Mouse (Mus musculus) right cerebral cortex, adult 2 months (tissue): Measurements from ENCODE around the gene Sh3d21.

Source experiments
- DNase-seq, 2 experiments: peaks; one replicate each; pipeline ENCODE4 v3.0.0; 2021 to 2022; ENCODE audit warnings: low spot score in 2 of 2

Gene Sh3d21

DNA sequence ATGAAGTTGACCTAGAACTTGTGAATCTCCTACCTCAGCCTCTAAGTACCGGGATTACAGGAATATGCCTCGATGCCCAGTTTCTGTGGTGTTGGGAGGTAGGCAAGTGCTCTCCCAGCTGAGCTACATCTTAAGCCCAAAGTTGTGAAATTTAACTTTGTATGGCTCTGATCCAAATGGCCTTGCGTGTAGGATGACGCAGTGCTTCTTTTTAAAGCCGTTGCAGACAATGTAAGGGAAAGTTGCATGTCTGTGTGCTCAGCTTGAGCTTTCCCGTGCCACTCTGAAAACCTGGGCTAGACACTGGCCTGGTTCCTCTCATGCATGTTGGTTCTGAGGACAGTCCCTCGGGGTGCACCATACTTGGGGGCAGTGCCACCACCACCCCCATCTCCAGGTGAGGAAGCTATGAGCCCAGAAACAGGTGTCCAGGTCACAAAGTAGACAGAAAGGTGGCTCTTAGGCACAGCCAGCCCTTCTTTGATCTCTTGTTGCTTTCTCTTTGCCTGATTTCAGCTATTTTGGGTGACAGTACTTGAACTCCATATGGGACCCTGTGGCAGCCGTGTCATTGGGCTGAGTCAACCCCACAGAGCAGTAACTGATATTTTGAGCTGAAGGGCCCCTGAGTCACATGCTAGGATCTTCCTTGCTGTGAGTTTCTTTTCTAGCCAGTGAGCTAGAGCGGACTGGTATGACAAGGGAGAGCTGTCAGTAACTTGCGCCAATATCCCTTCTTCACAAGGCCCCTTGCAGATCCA, 53.5 kb downstream of the Sh3d21 start:
- no peak for DNase-seq

DNA sequence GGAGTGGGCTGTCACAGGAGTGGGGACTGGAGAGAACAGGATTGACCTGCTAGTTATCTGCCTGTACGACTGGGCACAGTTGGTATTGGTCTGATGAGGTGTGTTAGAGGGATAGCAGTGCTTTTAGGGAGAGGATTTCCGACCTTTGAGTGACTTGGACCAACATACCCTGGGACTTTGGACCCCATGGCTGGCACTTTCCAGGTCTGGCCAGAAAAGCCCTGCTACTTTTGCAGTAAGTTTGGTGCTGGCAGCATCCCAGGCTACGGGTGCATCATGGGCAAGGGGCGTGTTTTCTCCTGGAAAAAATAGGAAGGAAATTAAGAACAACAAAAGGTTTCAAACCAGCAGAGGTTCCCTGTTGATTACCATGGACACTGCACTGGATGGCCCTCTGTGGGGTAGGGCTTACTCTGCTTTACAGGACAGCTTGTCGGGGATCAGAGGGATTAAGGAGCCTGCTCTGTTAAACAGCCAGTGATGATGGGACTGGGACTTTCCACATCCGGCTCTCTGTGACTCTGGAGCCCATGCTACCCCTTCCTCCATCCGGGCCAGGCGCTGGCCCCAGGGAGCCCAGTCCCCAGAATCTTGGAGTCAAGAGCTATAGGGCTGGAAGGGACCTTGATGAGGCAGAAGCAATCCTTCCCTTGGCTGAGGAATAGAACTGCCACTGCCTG, 55.1 kb downstream of the Sh3d21 start:
- no peak for DNase-seq

DNA sequence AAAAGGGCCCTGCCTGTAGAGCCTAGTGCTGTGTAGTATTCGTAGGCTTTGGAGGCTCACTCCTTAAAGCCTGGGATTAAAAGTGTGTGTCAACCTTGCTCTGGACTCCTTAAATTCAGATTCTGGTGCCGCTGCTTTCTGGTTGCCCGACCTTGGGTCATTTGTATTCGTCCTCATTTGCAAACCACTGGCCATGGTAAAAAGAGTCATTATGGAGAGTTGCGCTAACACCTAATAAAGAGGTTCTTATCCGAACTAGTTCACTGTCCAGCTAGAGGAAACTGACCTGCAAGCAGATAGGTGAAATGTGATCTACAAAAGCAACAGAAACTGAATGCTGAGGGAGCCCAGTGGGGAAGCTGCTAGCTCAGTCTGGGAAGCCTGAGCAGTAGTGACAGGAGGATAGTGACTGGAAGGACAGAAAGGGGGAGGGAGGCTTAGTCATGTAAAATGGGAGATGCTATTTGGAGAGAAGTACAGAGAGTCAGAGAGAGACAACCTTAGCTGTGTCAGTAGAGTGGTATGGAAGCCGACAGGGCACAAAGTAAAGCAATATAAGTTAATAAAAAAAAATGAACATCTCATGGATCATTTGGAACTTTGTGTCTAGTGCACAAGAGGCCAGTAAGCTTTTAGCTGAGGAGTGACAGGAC, 58.0 kb downstream of the Sh3d21 start:
- no peak for DNase-seq

DNA sequence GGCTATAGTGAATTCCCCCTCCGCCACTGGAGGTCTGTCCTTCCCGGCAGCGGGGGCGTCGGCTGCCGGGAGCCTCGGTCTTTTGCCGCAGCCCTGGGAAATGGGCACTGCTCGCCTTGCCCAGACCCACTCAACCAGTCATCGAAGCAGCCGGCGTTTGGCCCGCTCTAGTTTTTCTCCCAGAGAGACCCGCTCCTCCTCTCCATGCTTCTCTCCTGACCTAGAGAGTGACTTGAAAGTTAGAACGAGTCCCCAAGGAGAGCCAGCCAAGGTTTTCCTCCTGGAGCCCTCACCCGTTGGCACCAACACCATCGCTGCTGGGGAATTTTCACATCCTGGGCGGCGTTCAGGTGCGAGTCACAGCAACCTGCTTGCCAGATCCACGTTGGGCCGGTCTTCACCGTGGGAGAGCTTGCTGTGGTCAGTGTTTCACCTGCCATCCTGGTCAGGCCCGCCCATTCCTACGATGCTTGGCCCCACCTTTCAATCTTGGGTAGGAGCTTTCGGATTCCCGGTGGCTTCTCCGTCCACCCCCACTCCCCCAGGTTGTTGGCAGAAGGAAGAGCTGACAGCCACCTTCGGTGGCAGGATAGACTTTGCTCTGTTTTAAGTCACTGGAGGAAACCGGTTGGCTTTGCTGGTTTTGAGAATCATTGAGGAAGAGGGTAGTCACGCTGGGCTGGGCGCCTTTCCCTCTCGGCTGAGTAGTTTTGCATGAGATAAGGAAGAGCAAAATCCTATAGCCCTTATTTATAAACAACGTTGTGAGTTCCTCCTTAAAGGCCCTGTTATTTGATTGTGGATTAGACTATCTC, 58.8 kb downstream of the Sh3d21 start:
- peak; percentile 42 to 47 for DNase-seq

DNA sequence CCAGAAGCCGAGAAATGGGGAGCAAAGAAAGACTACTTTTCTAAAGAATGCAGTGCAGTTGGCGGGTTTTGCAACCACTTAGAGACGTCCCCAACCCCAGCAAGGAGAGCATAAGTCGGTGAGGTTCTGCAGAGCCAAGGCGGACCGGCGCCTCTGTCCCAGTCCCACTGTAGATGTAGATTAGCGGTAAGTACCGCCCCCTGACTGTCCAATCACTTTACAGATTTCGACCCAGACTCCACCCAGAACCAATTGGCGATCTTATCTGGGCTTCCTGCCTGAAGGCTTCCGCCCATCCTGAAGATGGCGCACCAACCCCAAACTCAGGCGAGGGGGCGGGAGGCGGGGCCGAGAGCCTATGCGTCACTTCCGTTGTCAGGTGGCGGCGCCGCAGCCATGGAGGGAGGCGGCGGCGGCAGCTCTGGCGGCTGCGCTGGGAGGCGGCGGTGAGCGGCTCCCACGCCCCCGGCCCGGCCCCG, 59.7 kb downstream of the Sh3d21 start, which contains the start of gene Stk40:
TSS of gene Stk40 (plus strand) at position 368 of the 479 bp plus-strand sequence.
- DNase-seq: peak; percentile 92 to 95

DNA sequence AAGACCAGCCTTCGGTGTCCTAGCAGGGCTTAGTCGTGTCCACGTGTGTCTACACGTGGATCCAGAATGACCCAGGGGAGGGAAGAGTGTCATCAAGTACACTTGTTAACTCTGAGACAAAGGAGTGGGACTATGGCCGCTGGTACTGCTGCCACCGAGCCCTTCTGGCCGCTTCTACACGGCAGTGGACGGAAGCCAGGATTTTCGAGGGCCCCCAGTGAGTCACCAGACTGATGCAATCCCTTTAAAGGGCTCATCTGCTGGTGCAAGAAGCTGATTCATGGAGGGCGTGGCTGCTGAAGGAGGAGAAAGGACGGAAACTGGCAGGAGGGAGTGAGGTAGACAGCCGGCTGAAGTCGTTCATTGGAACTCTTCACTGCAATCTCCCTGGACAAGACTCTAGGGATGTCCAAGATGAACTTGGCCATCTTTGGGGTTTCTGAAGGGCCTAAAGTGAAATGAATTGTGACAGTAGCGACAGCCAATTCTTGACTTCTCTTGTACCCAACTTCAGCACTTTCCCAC, 60.2 kb downstream of the Sh3d21 start:
- peak; percentile 86 to 90 for DNase-seq

DNA sequence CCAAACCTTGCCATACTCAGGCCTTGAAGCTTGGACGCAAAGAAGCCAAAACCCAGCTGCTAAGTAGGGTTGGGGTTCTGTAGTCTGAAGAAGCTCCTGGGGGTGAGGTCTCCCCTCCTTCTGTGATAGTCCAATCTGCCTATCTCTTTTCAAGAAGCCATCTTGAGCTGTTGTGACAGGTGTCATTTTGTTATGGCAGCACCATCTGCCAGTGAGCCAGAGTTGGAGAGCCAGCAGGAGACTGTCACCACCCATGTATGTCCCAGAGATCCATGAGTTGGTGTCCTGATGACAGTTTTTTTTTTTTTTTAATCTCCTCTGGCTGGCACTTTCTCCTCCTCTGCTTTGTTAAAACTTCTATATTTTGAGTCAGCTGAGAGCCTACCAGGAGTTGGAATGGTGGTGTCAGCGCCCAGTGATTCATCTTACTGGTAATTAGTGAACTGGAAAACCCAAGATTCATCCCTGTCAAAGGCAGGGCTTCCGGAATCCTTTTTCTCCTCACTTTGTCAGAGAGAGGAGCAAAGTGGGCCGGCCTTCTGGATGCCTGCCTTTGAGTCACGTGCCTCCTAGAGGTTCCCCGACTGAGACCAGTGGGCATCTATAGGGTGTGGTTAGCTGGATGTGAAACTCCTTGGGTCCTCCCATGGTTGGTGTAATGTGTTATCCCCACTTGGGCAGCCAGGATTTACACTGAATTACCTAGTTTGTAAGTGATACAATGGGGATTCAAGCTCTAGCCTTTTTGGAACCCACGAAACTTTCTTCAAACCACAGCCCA, 61.0 kb downstream of the Sh3d21 start:
- peak; percentile 54 to 59 for DNase-seq

DNA sequence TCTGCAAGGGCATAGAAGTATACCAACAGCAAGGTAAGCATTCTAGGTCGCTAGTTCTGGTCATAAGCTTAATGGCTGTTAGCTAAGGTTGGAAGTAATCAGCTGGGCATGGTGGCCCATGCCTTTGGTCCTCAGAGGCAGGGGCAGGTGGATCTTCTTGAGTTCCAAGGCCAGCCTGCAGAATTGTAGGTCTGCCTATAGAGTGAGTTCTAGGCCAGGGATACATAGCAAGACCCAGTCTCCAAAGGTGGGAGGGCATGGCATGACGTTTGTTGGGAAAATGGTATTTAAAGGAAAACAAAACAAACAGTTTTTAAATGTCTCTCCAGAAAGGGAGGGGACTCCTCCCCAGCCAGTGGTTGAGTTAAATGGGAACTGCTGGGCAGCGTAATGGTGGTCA, 62.5 kb downstream of the Sh3d21 start:
- DNase-seq: no peak
